Mouse (Mus musculus) ZHBTc4 (cell line): Measurements from ENCODE around the gene Cstf1.

Source experiments
- DNase-seq: peaks from one replicate; pipeline ENCODE4 v3.0.0-alpha.2; 2011; ENCODE audit warnings: low read depth, low spot score

Cstf1 gene

GRCm38 (mm10) chr2:172413894-172414293, 43.4 kb downstream of the Cstf1 start:
- no peak for DNase-seq

- DNase-seq: no peak
Observed at GRCm38 (mm10) chr2:172416218-172416617, 45.7 kb downstream of the Cstf1 start.

- no peak for DNase-seq
Observed at GRCm38 (mm10) chr2:172416876-172417275, 46.4 kb downstream of the Cstf1 start.

GRCm38 (mm10) chr2:172418208-172418607, 47.7 kb downstream of the Cstf1 start:
- no peak for DNase-seq

- no peak for DNase-seq
Observed at GRCm38 (mm10) chr2:172430609-172431008, 60.1 kb downstream of the Cstf1 start.
